Mouse (Mus musculus): ENCODE results near the gene Zcchc24. TPM values are rescaled to one million over a fixed set of nuclear protein-coding genes. Genes with fewer than 3 reads are reported as not detected.
A peak's percentile ranks its signal among the peaks of the same experiment; 100 is the strongest.

Gene Zcchc24
- polyA plus RNA-seq, 1 experiment from 2014 or later = 47.3 TPM

DNA sequence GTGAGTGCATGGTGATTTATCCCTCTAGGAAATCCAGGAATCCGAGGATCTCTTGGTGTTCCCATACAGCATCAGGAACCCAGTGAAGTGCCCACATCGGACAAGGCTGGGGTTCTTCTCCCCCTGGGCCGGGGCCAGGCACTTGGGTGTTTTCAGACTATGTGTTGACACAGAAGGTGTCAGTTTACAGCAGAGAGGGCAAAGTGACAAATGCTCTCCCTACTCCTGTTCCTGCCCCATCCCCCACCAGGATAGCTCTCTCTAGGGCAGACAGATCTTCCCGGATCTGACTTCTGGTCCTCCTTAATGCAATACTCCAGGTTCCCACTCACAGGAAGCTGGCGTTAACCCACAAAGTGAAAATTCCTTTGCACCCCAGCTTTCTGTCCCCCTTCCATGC lies 5.3 kb upstream of the Zcchc24 start:
- no peak overlapping the region for H3K4me3 ChIP-seq
- H3K9ac ChIP-seq = no peak overlapping the region
- 23% methylated on average over 5 of the region's 5 CpGs for WGBS
- no peaks in the 10 kb centered on the region for H3K9me3 ChIP-seq
- no peak overlapping the region for H3K27ac ChIP-seq
- H3K4me1 ChIP-seq = peaks cover 43% of the 10 kb centered on the region
- H3K4me2 ChIP-seq (replicated peaks) = no peak overlapping the region
- no peak for ATAC-seq (ENCODE audit: insufficient number of reproducible peaks, insufficient read depth, low FRiP score, low TSS enrichment)
- no peaks in the 10 kb centered on the region for H3K36me3 ChIP-seq
- H3K27me3 ChIP-seq = no peaks in the 10 kb centered on the region

DNA sequence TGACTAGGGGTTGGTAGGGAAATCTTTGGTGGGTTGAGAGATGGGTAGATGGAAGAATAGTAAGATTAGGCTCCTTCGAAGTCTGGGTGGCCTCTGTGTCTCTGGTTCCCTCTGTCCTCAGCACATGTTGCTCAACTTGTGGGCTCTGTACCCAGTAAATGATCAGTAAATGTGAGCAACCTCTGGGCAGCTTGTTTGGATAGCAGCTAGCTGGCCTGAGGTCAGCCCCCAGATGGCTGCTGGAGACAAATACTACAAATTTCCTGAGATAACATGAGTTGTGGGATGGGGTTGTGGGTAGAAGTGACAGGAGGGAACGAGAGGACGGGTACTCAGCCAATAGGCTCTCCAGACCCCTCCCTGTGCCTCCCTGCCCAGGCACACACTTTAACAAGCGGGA lies 4.2 kb upstream of the Zcchc24 start:
- ATAC-seq (ENCODE audit: insufficient number of reproducible peaks, insufficient read depth, low FRiP score, low TSS enrichment) = no peak
- H3K4me2 ChIP-seq (replicated peaks) = no peak overlapping the region
- no peak overlapping the region for H3K9ac ChIP-seq
- H3K27ac ChIP-seq = no peak overlapping the region; the same call in 1 of the 2 replicates
- no peak overlapping the region for H3K4me3 ChIP-seq
- no peaks in the 10 kb centered on the region for H3K27me3 ChIP-seq
- WGBS = 48% methylated on average over 4 of the region's 4 CpGs
- H3K9me3 ChIP-seq = no peaks in the 10 kb centered on the region
- H3K36me3 ChIP-seq = no peaks in the 10 kb centered on the region
- H3K4me1 ChIP-seq = peaks cover 43% of the 10 kb centered on the region

DNA sequence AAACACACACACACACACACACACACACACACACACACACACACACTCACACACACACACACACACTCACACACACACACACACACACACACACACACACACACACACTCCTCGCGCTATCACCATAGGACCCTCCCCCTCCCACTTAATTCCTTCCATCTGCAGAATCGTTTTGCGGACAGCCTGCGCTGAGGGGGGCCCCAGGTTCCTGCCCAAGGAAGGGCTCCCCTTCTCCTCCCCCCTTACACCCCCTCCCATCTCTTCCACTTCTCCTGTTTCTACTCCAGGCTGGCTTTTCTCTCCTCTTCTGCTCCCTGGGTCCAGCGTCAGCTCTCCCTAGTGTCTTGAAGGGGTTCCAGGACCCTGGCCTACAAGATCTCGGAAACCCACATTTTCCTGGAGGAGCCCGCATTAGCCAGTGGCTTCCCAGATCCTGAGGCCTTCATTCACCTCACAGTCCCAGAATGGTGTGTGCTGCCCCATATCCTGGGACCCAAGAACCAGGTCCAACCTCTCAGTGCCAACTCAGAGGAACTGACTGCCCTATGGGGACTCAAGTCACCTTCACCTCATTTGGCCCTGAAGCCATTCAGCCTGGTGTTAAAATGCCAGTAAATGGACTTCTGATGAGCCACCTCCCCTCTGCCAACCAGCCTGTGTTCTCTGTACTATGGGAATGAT lies 927 bp upstream of the Zcchc24 start:
- 0 out of 2 replicates have a peak, but pooled peaks have one; percentile 43 for ATAC-seq (ENCODE audit: insufficient number of reproducible peaks, insufficient read depth, low FRiP score, low TSS enrichment)
- no peak overlapping the region; the same call in 1 of the 2 replicates for H3K9ac ChIP-seq

DNA sequence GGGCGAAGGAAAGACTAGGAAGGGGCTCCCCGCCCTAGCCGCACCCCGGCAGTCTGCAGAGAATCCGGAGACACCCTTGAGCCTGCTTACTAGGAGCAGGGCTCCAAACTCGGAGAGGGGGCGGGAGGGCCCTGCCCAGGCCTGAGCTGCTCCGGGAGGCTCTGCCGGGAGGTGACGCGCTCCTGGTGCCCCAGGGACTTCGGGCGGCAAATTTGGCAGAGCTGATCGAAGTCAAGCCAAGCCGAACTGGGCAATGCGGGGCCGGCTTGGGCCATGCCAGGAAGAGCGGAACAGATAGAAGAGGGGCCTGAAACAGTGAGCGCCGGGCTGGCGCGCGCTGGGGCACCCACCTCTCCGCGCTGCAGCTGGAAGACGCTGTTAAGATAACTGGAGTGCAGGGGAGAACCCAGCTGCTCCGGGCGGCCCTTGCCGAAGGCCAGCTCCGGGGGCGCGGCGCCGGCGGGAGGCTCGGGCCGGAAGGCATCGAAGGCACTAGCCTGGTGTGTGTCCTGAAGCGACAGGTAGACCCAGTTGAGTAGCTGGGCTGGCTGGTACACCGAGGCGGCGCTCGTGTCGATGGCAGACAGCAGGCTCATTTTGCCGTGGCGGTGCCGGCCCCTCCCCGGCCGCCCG lies 462 bp downstream of the Zcchc24 start:
- Histone ChIP-seq H3K36me3 (no peaks in the 10 kb centered on the region; the same call in 1 of the 2 replicates), H3K9me3 (no peaks in the 10 kb centered on the region), H3K27ac (peak overlapping the region; percentile 96), H3K4me2 (replicated peaks) (peak overlapping the region; percentile 84), H3K9ac (peak overlapping the region; percentile 94), H3K27me3 (no peaks in the 10 kb centered on the region), H3K4me3 (peak overlapping the region; percentile 82), H3K4me1 (peaks cover 50% of the 10 kb centered on the region)
- under 1% methylated on average over 50 of the region's 50 CpGs for WGBS
- peak; percentile 35 for ATAC-seq (ENCODE audit: insufficient number of reproducible peaks, insufficient read depth, low FRiP score, low TSS enrichment)

More for the DNA sequence above, 927 bp upstream of the Zcchc24 start:
- H3K36me3 ChIP-seq = no peaks in the 10 kb centered on the region; the same call in 1 of the 2 replicates
- H3K27me3 ChIP-seq = no peaks in the 10 kb centered on the region
- peak overlapping the region; percentile 82 for H3K4me3 ChIP-seq
- H3K9me3 ChIP-seq = no peaks in the 10 kb centered on the region
- H3K4me1 ChIP-seq = peaks cover 62% of the 10 kb centered on the region
- peak overlapping the region; percentile 96 for H3K27ac ChIP-seq
- H3K4me2 ChIP-seq (replicated peaks) = peak overlapping the region; percentile 84
- 8% methylated on average over 8 of the region's 8 CpGs for WGBS

DNA sequence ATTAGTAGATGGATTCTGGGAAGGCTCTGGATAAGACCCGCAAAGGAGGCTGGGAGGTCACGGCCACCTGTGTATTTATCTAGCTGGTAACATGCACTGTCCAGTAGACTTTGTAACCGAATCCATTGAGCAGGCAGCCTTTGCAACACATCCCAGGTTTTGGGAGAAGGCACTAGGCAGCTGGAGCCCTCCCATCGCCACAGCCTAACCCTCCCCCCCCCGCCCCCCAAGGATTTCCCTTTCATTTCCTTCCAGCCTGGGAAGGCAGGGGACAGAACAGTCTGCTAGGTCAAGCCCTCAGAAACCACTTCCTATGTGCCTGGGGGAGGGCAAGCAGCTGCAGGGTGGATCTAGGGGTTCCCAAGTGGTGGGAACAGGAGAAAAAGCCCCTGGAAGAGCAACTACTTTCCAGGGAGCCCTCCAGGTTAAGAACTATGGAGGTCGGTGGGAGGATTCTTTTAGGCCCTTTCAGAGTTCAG lies 1.1 kb downstream of the Zcchc24 start:
- Histone ChIP-seq H3K4me2 (replicated peaks) (peak overlapping the region; percentile 84), H3K27ac (peak overlapping the region; percentile 96), H3K36me3 (no peaks in the 10 kb centered on the region; the same call in 1 of the 2 replicates), H3K27me3 (no peaks in the 10 kb centered on the region), H3K4me3 (peak overlapping the region; percentile 82), H3K9me3 (no peaks in the 10 kb centered on the region), H3K4me1 (peaks cover 47% of the 10 kb centered on the region), H3K9ac (peak overlapping the region; percentile 94)
- no peak for ATAC-seq (ENCODE audit: insufficient number of reproducible peaks, insufficient read depth, low FRiP score, low TSS enrichment)
- 7% methylated on average over 6 of the region's 6 CpGs for WGBS

DNA sequence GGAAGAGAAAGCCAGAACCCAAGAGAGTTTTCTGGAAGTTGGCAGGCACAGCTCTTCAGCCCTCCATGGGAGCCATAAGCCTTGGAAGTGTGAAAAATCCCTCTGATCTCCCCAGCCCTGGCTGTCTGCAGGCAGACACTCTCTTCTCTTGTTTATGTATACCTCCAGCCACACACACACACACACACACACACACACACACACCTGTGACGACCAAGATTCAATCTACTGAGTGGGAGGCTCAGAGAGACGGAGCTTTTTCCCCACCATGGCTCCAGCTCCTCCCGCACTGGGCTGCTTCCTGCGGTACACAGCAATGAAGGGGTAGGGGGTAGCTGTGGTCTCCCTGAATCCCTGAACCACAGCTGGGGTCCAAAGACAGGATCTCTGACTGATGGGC lies 2.4 kb downstream of the Zcchc24 start:
- Histone ChIP-seq H3K36me3 (no peaks in the 10 kb centered on the region; the same call in 1 of the 2 replicates), H3K9ac (peak overlapping the region; percentile 94), H3K27me3 (no peaks in the 10 kb centered on the region), H3K4me1 (peaks cover 48% of the 10 kb centered on the region), H3K4me2 (replicated peaks) (peak overlapping the region; percentile 84), H3K9me3 (no peaks in the 10 kb centered on the region), H3K27ac (peak overlapping the region; percentile 5; the same call in 1 of the 2 replicates), H3K4me3 (peak overlapping the region; percentile 82)
- whole genome bisulfite sequencing = 40% methylated on average over 4 of the region's 4 CpGs
- no peak for ATAC-seq (ENCODE audit: insufficient number of reproducible peaks, insufficient read depth, low FRiP score, low TSS enrichment)

DNA sequence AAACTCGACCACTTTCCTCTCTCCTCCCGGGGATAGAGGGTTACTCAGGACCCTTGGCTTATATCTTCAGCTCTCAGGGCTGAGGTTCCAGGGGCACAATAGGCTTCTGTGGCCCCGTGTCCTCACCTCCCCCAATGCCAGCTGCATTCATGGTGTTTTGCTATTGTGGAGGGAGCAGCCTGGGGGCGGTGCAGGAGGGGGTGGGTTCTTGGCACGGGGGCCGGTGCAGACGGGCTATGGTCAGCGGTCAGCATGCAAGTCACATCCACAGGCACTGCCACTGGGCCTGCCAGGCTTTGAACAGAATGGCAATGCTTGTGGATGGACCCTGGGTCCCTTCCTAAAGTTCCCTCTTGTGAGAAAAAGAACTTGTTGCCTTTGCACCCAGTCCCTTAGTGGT lies 2.9 kb downstream of the Zcchc24 start:
- peak overlapping the region; percentile 82 for H3K4me3 ChIP-seq
- WGBS = 17% methylated on average over 8 of the region's 8 CpGs

DNA sequence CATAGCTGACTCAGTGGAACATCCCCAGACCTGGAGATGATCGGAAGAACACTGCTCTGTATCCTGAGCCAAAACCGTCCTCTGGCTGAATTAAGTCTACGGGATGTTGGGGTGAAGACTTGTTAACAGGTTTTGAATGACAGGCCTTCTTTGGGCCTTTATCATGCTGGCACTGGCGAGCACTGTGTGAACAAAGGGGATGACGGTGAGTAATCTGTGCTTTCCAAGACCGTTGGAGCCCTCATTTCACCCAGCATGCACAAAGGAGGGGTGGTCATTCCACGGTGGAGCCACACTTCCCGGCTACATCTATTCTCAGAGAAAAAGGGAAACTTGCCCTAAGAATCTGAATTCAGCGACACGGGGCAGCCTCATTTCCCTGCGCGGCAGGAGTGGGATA lies 3.7 kb downstream of the Zcchc24 start:
- WGBS = 66% methylated on average over 12 of the region's 12 CpGs
- Histone ChIP-seq H3K4me3 (0 out of 2 replicates have a peak overlapping the region, but pooled peaks have one; percentile 3), H3K36me3 (no peaks in the 10 kb centered on the region; the same call in 1 of the 2 replicates), H3K9me3 (no peaks in the 10 kb centered on the region), H3K4me1 (peaks cover 55% of the 10 kb centered on the region), H3K4me2 (replicated peaks) (peak overlapping the region; percentile 84), H3K27me3 (no peaks in the 10 kb centered on the region), H3K9ac (no peak overlapping the region), H3K27ac (peak overlapping the region; percentile 56; the same call in 1 of the 2 replicates)
- no peak for ATAC-seq (ENCODE audit: insufficient number of reproducible peaks, insufficient read depth, low FRiP score, low TSS enrichment)

More for the DNA sequence above, 2.9 kb downstream of the Zcchc24 start:
- ATAC-seq (ENCODE audit: insufficient number of reproducible peaks, insufficient read depth, low FRiP score, low TSS enrichment) = no peak
- Histone ChIP-seq H3K9ac (0 out of 2 replicates have a peak overlapping the region, but pooled peaks have one; percentile 39), H3K4me2 (replicated peaks) (peak overlapping the region; percentile 84), H3K27ac (peak overlapping the region; percentile 56; the same call in 1 of the 2 replicates), H3K9me3 (no peaks in the 10 kb centered on the region), H3K27me3 (no peaks in the 10 kb centered on the region), H3K36me3 (no peaks in the 10 kb centered on the region; the same call in 1 of the 2 replicates), H3K4me1 (peaks cover 53% of the 10 kb centered on the region)

DNA sequence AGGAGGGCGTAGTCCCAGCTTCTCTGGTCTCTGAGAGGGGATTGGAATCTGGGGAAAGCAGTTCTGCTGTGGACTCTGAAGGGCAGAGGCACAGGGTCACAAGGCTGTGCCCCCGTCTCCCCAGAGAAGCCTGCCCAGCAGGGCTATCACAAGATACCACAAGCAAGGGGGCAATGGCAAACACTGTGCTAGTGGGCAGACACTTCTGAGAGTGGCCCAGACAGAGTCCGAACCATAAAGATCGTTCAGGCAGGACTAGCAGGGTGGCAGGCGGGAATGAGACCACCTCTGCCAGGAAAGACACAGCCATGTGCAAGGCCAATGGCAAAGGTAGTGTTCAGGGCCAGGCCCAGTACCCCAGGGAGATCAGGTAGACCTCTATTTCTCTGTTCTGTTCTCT lies 7.7 kb downstream of the Zcchc24 start:
- Histone ChIP-seq H3K36me3 (no peaks in the 10 kb centered on the region; the same call in 1 of the 2 replicates), H3K27ac (no peak overlapping the region), H3K4me3 (no peak overlapping the region), H3K4me2 (replicated peaks) (no peak overlapping the region), H3K4me1 (peaks cover 69% of the 10 kb centered on the region), H3K27me3 (no peaks in the 10 kb centered on the region), H3K9ac (no peak overlapping the region), H3K9me3 (no peaks in the 10 kb centered on the region)
- ATAC-seq (ENCODE audit: insufficient number of reproducible peaks, insufficient read depth, low FRiP score, low TSS enrichment) = no peak
- 84% methylated on average over 5 of the region's 5 CpGs for WGBS

DNA sequence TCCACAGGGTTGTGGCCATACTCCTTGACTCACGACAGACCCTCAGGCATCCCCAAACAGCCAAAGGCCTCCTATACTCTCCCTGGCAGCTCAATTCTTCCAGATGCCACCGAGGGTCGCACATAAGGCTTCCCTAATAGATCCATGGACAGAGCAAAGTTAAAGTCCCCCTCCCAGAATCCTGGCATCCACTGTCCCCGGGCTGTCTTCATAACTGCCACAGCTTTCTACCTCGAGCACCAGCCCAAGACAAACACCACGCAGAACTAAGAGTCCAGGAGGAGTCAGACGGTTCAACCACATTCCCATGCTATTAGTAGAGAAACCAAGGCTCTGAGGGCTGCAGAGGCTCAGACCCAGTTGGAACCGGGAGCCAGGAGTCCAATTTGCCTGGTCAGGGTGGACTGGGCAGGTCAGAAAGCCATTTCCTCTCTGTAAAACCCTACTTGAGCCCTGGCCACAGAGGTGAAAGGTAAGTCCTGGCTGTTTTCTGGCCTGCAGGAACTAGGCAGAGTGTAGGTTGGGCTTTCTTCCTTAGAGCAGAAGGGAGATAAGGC lies 8.8 kb downstream of the Zcchc24 start:
- no peaks in the 10 kb centered on the region for H3K27me3 ChIP-seq
- no peaks in the 10 kb centered on the region for H3K9me3 ChIP-seq
- no peak overlapping the region for H3K4me3 ChIP-seq
- H3K36me3 ChIP-seq = peaks cover 9% of the 10 kb centered on the region
- 45% methylated on average over 8 of the region's 8 CpGs for WGBS
- no peak overlapping the region for H3K9ac ChIP-seq
- peaks cover 67% of the 10 kb centered on the region for H3K4me1 ChIP-seq
- peak overlapping the region; percentile 70 for H3K27ac ChIP-seq
- no peak for ATAC-seq (ENCODE audit: insufficient number of reproducible peaks, insufficient read depth, low FRiP score, low TSS enrichment)
- H3K4me2 ChIP-seq (replicated peaks) = no peak overlapping the region

DNA sequence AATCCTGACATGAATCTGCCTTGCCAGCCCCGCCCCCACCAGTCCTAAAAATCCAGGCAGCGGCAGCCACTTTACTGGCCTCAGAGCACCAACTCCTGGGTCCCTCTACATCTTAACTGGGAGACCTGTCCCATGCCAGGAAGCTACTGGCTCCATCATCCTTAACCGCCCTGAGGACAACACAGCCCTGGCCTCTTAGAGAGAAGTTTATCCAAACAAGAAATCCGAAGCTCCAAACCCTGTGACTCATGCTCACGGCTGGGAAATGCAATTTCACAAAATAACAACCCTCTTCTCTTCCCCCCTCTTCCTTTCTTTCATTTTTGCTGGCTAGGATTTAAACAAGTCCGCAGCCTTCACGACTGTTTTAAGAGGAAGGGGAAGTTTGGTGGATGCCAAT lies 9.3 kb downstream of the Zcchc24 start:
- Histone ChIP-seq H3K27me3 (no peaks in the 10 kb centered on the region), H3K9me3 (no peaks in the 10 kb centered on the region), H3K9ac (no peak overlapping the region), H3K4me3 (no peak overlapping the region), H3K27ac (peak overlapping the region; percentile 70), H3K4me2 (replicated peaks) (no peak overlapping the region), H3K4me1 (peaks cover 67% of the 10 kb centered on the region), H3K36me3 (peaks cover 14% of the 10 kb centered on the region)
- ATAC-seq (ENCODE audit: insufficient number of reproducible peaks, insufficient read depth, low FRiP score, low TSS enrichment) = no peak
- 32% methylated on average over 7 of the region's 7 CpGs for whole genome bisulfite sequencing
